30 mouse cellular contexts compared by ENCODE assay signal in genomic region chr10:76262431-76262830, GRCm38 (mm10). TPM values are rescaled to one million over a fixed set of nuclear protein-coding genes. Genes with fewer than 3 reads are reported as not detected.
A peak's percentile ranks its signal among the peaks of the same experiment; 100 is the strongest.
DNase-seq lines count a peak whose midpoint lies in the region; ATAC-seq and TF ChIP-seq lines count a peak whose summit lies in the region.
"Had no signal": no experiment of that assay in that cellular context is flagged by ENCODE, and none has a peak within 500 bp of the region (broad histone marks: within the 10 kb centered on the region; RNA-seq: fewer than 3 reads in every experiment).

No protein-coding gene starts in this region.

- H3K9ac ChIP-seq in lung, embryonic 16.5 days (ENCODE audit: low read length) = no peak overlapping the region
- H3K9ac ChIP-seq: forebrain, embryonic 12.5 days; heart, embryonic 12.5 days; hindbrain, embryonic 12.5 days; kidney, embryonic 15.5 days; limb, embryonic 12.5 days; liver, postnatal 0 days; midbrain, embryonic 15.5 days; neural tube, embryonic 13.5 days; stomach, embryonic 15.5 days had no signal

- H3K79me3 ChIP-seq in C2C12 (ENCODE audit: low read depth) = no peaks in the 10 kb centered on the region

- H3K79me2 ChIP-seq in C2C12 (ENCODE audit: control insufficient read depth, insufficient read depth) = no peaks in the 10 kb centered on the region

- ATAC-seq in lung, embryonic 16.5 days (ENCODE audit: low read depth) = no peak
- ATAC-seq in cerebellum, adult (ENCODE audit: insufficient number of reproducible peaks, low FRiP score, low TSS enrichment) = no peak
- ATAC-seq: activated CD4-positive, CD25-positive, alpha-beta regulatory T cell, adult 4 months; liver, postnatal 0 days; midbrain, embryonic 15.5 days had no signal

- peak; percentile 16 for TF ChIP-seq CTCF in C2C12 (IDR thresholded peaks at IDR 0.05; ENCODE audit: control insufficient read depth, insufficient read depth, insufficient read length)

- H3K4me3 ChIP-seq in lung, embryonic 16.5 days (ENCODE audit: low read length) = no peak overlapping the region
- H3K4me3 ChIP-seq in C2C12 (ENCODE audit: insufficient read depth, poor library complexity, severe bottlenecking) = no peak overlapping the region
- H3K4me3 ChIP-seq: forebrain, embryonic 12.5 days; heart, embryonic 12.5 days; hindbrain, embryonic 12.5 days; kidney, embryonic 15.5 days; limb, embryonic 12.5 days; midbrain, embryonic 15.5 days; neural tube, embryonic 13.5 days; stomach, embryonic 15.5 days had no signal

- H3K27me3 ChIP-seq in lung, embryonic 16.5 days (ENCODE audit: control insufficient read depth, insufficient read depth, low read depth, low read length) = no peaks in the 10 kb centered on the region
- no peaks in the 10 kb centered on the region for H3K27me3 ChIP-seq in C2C12 (ENCODE audit: control insufficient read depth, insufficient read depth, insufficient read length)
- H3K27me3 ChIP-seq: forebrain, embryonic 12.5 days; heart, embryonic 12.5 days; hindbrain, embryonic 12.5 days; kidney, embryonic 15.5 days; limb, embryonic 12.5 days; midbrain, embryonic 15.5 days; neural tube, embryonic 13.5 days; stomach, embryonic 15.5 days had no signal

- WGBS in lung, embryonic 16.5 days = 53% methylated on average over 4 of the region's 4 CpGs

- H3K27ac ChIP-seq in lung, embryonic 16.5 days (ENCODE audit: low read length) = 0 out of 2 replicates have a peak overlapping the region, but pooled peaks have one; percentile 2
- H3K27ac ChIP-seq: forebrain, embryonic 12.5 days; hindbrain, embryonic 12.5 days; kidney, embryonic 15.5 days; limb, embryonic 12.5 days; macrophage; midbrain, embryonic 15.5 days; neural tube, embryonic 13.5 days; stomach, embryonic 15.5 days had no signal

- peaks cover 5% of the 10 kb centered on the region; the same call in 1 of the 2 replicates for H3K36me3 ChIP-seq in lung, embryonic 16.5 days (ENCODE audit: control insufficient read depth, insufficient read depth, low read length)
- H3K36me3 ChIP-seq in C2C12 (ENCODE audit: control insufficient read depth, insufficient read depth) = peaks cover 35% of the 10 kb centered on the region

- H3K4me1 ChIP-seq in lung, embryonic 16.5 days (replicated peaks; ENCODE audit: control insufficient read depth, insufficient read depth, low read length) = peaks cover 15% of the 10 kb centered on the region
- H3K4me1 ChIP-seq: forebrain, embryonic 12.5 days; kidney, embryonic 15.5 days had no signal

- no peak overlapping the region for H3K4me2 ChIP-seq in lung, embryonic 16.5 days (ENCODE audit: low read depth, low read length)
- H3K4me2 ChIP-seq: forebrain, embryonic 12.5 days; heart, embryonic 12.5 days; hindbrain, embryonic 12.5 days; kidney, embryonic 15.5 days; limb, embryonic 12.5 days; liver, embryonic 11.5 days; midbrain, embryonic 15.5 days; neural tube, embryonic 13.5 days; stomach, embryonic 15.5 days had no signal

- H3K9me3 ChIP-seq in lung, embryonic 16.5 days (ENCODE audit: control insufficient read depth, low read length) = no peaks in the 10 kb centered on the region
- H3K9me3 ChIP-seq: forebrain, embryonic 12.5 days; heart, embryonic 12.5 days; hindbrain, embryonic 12.5 days; kidney, embryonic 15.5 days; limb, embryonic 12.5 days; midbrain, embryonic 15.5 days; neural tube, embryonic 13.5 days; stomach, embryonic 15.5 days had no signal

- H3ac ChIP-seq in C2C12 (ENCODE audit: control insufficient read depth, insufficient read length, low read depth) = no peak overlapping the region

- no peak for DNase-seq in lung, postnatal 14 days
- peak; percentile 29 for DNase-seq in brain, adult 2 months (ENCODE audit: low read depth, low spot score)
- no peak for DNase-seq in cerebellum, postnatal 4 days (ENCODE audit: low spot score in 2 of 2)
- DNase-seq in adrenal gland, adult 2 months = no peak
- DNase-seq: adrenal gland, postnatal 10 days; cerebellum, adult 8-10 months; cerebellum, postnatal 36 days; heart, postnatal 10 days; kidney, adult 11 months; kidney, postnatal 36 days; liver, postnatal 0 days; right cerebral cortex, adult 18-20 months; right cerebral cortex, postnatal 4 days; thymus, postnatal 25 days had no signal

TF ChIP-seq in C2C12, 6 proteins besides CTCF, POLR2A, EP300 and RAD21:
- TF ChIP-seq CEBPB (IDR thresholded peaks at IDR 0.05; ENCODE audit: low read depth) (no peak), USF1 (IDR thresholded peaks at IDR 0.05; ENCODE audit: low read depth) (no peak), MYOG (IDR thresholded peaks at IDR 0.05; ENCODE audit: control insufficient read depth, extremely low read depth, insufficient read length) (no peak), MYOD1 (IDR thresholded peaks at IDR 0.05; ENCODE audit: control insufficient read depth, insufficient read length, low read depth) (no peak), FOSL1 (IDR thresholded peaks at IDR 0.05; ENCODE audit: insufficient read depth, low read length, poor library complexity, severe bottlenecking) (peak; percentile 50), MAX (IDR thresholded peaks at IDR 0.05) (peak; percentile 54)
TF ChIP-seq in C2C12: peak in this region for 2.

RNA-seq across cellular contexts. Expression of gene S100b, which starts 8.8 kb away (rescaled TPM):
- polyA plus RNA-seq in lung, embryonic 16.5 days (2015; fragmentation: Nextera tagmentation; extraction: Ambion mirVana) = 0.73 and 1.1 TPM in 2 replicates
- 0.13 TPM for polyA plus RNA-seq in C2C12 (2012; fragmentation: generic; extraction: Trizol)
- 10 to 100 TPM; 11.6 to 26.6 TPM for total RNA-seq in adrenal gland, adult 2 months (2021)
- polyA plus RNA-seq in adrenal gland, adult 2 months (2012; rRNA removed) = 2.0 TPM in 2 replicates
- total RNA-seq: ES-E14; granulocyte monocyte progenitor cell, adult 5-6 weeks had no signal
- polyA plus RNA-seq: activated CD4-positive, CD25-positive, alpha-beta regulatory T cell, adult 4 months; liver, embryonic 11.5 days; macrophage had no signal

RNA-seq across cellular contexts. Expression of gene Prmt2, which starts 24.8 kb away (rescaled TPM):
- polyA plus RNA-seq in lung, embryonic 16.5 days (2015; fragmentation: Nextera tagmentation; extraction: Ambion mirVana) = 51.1 and 56.6 TPM in 2 replicates
- 50.2 TPM for polyA plus RNA-seq in C2C12 (2012; fragmentation: generic; extraction: Trizol)
- total RNA-seq in adrenal gland, adult 2 months (2021) = 10 to 100 TPM; 19.0 to 25.9 TPM
- 22.1 and 27.4 TPM in 2 replicates for polyA plus RNA-seq in adrenal gland, adult 2 months (2012; rRNA removed)
